Mouse (Mus musculus) left cerebral cortex, postnatal 10 days (tissue): ENCODE measurements around the gene Mlana. TPM values are rescaled to one million over a fixed set of nuclear protein-coding genes. Genes with fewer than 3 reads are reported as not detected.

Experiments
- DNase-seq, 2 experiments: peaks; one replicate each; pipeline ENCODE4 v3.0.0; 2021 to 2022; ENCODE audit warnings: low spot score in 2 of 2, mixed read lengths in 1 of 2; ENCODE audit errors: extremely low spot score in 1 of 2
- intact Hi-C: fragments of 180-260 bp; cut with DNase I; formaldehyde crosslinking; loops from one replicate; pipeline ENCODE4 v1.15.1; 2025
- total RNA-seq, 2 experiments: library from RNA; stranded (reverse); gene quantifications; 2 replicates each; pipeline ENCODE4 v1.2.3; 2021

Mlana gene
- total RNA-seq, 2 experiments from 2014 or later: 0.64 TPM; not detected in 1

DNA sequence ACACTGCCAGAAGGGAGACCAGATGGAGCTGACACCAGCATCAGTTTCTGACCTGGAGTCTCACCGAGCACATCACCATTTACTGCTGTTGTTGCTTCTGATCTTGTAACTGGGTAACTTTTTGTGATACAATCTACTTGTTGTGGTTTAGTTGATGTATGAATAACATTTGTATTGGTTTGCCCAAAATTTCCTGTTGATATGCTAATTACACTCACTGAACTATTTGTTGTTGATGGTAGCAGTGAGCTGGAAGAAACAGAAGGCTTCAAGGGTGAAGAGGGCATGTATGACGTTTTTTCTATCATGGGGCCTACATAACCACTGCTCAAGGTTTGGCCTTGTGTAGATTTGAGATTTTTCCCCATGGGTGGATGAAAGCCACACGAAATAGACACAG, 20.2 kb downstream of the Mlana start:
- DNase-seq: no peak
- intact Hi-C loops: no loop called here

DNA sequence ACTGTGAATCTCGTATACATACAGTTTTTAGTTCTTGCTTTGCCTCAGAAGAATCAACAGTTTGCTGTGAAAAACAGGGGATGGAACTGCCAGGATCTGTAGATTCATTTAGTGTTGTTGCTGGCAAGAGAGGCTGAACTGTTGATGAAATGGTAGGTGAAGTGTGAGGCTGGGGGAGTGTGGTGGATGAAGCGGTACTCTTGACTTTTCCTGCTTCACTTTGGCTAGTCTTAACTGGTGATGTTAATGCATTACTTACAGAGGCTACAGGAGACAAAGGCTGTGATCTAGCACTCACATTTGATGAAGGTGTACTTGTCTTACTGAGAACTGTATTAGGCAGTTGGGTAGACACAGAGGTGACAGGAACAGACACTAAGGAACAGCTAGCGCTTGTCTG, 20.9 kb downstream of the Mlana start:
- DNase-seq: no peak
- intact Hi-C loops: no loop called here

DNA sequence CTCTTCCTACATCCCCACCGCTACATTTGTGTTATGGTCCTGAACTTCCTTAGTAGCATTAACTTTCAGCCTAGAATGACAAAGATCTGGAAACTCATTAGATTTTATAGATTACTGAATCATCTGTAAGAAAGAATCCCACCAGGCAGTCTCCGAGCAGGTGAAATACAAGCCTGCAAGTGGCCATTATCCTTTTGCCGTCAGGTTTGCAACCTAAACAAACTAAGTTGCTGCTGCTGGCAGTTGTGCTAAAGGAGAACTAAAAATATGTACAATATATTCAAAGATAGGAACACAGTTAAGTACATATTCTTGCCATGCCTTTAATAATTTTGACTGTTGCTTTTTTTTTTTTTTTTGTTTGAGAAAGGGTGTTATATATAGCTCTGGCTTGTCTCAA, 37.8 kb downstream of the Mlana start:
- intact Hi-C loops: no loop called here
- DNase-seq: no peak

DNA sequence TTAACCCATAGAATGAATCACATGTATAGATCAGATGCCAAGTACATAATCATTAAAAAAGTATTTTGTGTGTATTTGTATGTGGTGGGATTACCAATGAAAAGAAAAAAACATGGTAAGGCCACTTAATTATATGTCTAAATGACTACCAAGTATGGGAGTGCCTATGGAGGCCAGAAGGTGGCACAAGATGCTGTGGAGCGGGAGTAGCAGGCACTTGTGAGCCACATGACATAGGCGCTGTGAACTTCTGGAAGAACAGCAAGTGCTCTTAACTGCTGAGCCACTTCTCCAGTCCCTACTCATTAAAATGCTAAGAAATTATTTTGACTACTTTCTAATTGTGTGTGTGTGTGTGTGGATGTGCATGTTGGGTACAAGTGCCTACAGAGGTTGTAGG, 42.0 kb downstream of the Mlana start:
- intact Hi-C loops: no loop called here
- DNase-seq: no peak

DNA sequence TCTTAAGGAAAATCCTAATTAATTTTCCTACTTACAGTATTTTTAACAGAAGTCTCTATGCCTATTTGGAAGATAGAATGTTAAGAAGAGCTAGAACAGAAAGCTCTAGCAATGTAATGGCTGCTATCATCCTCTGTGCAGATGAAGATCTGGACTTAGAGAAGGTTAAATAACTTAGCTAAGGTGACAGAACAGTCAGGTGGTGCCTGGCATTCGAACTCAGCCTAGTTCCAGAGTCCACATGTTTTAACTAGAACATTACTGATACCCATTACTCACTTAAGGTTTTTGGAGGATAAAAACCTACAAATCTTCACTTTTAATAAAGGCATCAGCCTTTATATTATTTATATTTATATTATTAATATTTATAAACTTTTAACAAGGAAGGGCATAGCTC, 43.0 kb downstream of the Mlana start:
- intact Hi-C loops: no loop called here
- no peak for DNase-seq

DNA sequence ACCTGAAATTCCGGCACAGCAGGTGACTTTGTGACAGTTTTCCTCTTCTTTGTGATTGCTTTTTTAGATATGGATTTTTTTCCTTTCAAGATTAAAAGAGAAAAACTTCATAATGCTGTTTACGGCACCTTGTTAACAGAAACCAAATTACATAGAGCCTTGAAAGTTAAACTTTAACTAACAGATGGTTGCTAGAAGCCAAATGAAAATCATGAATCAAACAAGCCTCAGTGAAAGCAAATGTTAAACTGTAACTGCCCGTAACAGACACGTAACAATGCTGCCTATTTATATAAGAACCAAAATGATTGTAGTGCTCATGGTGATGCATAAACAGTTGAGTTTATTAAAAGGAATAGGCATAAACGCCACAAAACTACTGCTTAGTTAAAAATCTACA, 45.9 kb downstream of the Mlana start:
- intact Hi-C loops: no loop called here

DNA sequence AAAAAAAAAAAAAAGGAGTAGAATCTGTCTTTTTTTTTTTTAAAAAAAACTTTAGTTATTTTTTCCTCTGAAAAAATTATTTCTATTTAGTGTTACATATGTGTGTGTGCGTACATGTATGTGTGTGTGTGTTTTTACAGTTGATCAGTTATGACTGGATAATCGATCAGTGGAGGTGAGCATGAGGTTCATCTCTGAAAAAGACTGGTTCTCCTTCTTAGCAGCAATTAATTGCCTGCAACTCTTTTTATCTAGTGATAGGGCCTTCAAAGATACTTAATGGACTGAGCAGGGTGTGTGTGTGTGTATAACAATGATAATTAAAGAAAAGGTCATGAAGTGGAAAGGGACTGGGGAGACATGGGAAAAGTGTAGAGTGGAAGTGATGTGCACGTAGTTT, 53.4 kb downstream of the Mlana start:
- no peak for DNase-seq
- intact Hi-C loops: no loop called here

More for the DNA sequence above, 45.9 kb downstream of the Mlana start:
- DNase-seq: no peak

DNA sequence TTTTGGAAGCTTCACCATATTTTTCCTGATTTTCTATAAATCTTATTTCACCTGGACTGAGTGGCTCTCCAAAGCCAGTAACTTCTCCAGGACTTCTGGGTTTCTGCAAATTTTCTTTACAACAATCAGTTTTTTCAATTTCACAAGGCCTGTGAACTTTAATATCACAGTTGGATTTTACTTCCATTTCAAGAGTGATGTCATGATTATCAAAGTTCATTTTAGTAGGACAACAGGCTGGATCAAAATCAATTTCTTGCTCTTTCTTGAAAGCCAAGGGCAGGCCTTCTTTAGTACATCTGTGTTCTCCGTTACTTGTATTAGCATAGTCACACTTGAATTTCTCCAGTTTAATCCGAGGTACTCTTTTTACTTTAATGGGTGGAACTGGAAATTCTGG, 56.3 kb downstream of the Mlana start:
- intact Hi-C loops: no loop called here
- DNase-seq: no peak

Other genes starting within 250 kb of the Mlana start
- 10 to 100 TPM; 38.8 to 39.4 TPM for gene Ric1, start 175.5 kb upstream of the Mlana start, total RNA-seq
- 10 to 100 TPM; 36.5 to 38.9 TPM for gene Ermp1, start 49.4 kb upstream of the Mlana start, total RNA-seq
- 10 to 100 TPM; 24.7 to 25.6 TPM for gene 9930021J03Rik, start 108.2 kb downstream of the Mlana start, total RNA-seq
- 10 to 100 TPM; 29.6 to 31.2 TPM for gene Ranbp6, start 115.2 kb downstream of the Mlana start, total RNA-seq
- 1 to 10 TPM; 5.8 to 6.2 TPM for gene Il33, start 227.3 kb downstream of the Mlana start, total RNA-seq